Mouse (Mus musculus): ENCODE measurements at regions not wholly inside any gene's neighbourhood (a gene's known extent, or its start where the extent isn't known, plus 50 kb on each side); places are given as distances from the start of the nearest gene placed in this dataset.

DNA sequence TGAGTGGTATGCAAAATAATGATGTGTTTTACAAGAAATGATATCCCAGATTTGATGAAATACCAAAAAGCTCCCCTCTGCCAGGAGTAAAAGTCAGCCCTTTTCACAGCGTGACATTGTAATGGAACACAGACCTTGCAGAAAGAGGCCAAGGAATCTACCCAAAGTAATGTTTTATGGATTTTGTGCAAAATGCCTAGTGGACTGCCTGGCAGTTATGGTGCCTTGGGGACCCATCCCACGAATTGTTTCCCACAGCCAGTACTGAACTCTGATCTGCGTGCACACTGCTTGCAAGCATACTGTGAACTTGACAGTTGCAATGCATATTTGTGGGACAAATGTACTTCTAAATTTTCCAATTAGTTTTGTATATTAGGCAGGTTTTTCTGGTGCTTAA lies 251.3 kb upstream of the Marcks start:
- no peak for TF ChIP-seq CTCF (IDR thresholded peaks at IDR 0.05; ENCODE audit: low read depth, low read length)
- TF ChIP-seq EP300 (IDR thresholded peaks at IDR 0.05; ENCODE audit: insufficient read depth, low read depth, low read length) = no peak
- TF ChIP-seq POLR2A (IDR thresholded peaks at IDR 0.05; ENCODE audit: insufficient read depth, low read length) = no peak
- Histone ChIP-seq H3K9ac (ENCODE audit: low read depth, poor library complexity, severe bottlenecking) (no peak overlapping the region), H3K9me3 (replicated peaks; ENCODE audit: control insufficient read depth, insufficient read depth, low read length, poor library complexity, severe bottlenecking) (no peaks in the 10 kb centered on the region), H3K36me3 (ENCODE audit: control insufficient read depth, insufficient read depth, low read length, poor library complexity, severe bottlenecking) (no peaks in the 10 kb centered on the region), H3K27ac (ENCODE audit: insufficient read depth, low read length) (no peak overlapping the region), H3K27me3 (ENCODE audit: control insufficient read depth, insufficient read depth, low read length, poor library complexity, severe bottlenecking) (no peaks in the 10 kb centered on the region), H3K4me1 (ENCODE audit: control insufficient read depth, insufficient read depth, low read length) (no peaks in the 10 kb centered on the region), H3K4me3 (ENCODE audit: low read depth, low read length) (no peak overlapping the region)

DNA sequence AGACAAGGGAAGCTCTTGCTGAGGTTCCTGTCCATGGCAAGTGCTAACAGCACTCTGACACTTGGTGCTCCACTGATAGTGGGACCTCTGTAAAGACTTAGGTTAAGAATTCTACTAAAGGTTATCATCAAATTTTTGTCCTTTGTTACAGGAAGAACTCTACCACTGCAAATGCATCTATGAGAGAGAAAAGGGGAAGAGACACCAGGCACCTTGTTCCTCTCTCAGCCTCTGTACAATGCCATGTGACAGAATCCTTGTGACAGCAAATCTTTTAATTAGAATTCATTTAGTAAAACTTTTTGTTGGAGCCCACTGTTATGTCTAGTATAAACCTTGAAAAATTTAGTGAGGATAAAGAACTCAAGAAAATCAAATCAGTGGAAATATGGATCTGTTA lies 247.5 kb upstream of the Marcks start:
- Histone ChIP-seq H3K27ac (ENCODE audit: insufficient read depth, low read length) (no peak overlapping the region), H3K27me3 (ENCODE audit: control insufficient read depth, insufficient read depth, low read length, poor library complexity, severe bottlenecking) (no peaks in the 10 kb centered on the region), H3K36me3 (ENCODE audit: control insufficient read depth, insufficient read depth, low read length, poor library complexity, severe bottlenecking) (no peaks in the 10 kb centered on the region), H3K4me1 (ENCODE audit: control insufficient read depth, insufficient read depth, low read length) (no peaks in the 10 kb centered on the region), H3K9me3 (replicated peaks; ENCODE audit: control insufficient read depth, insufficient read depth, low read length, poor library complexity, severe bottlenecking) (no peaks in the 10 kb centered on the region), H3K4me3 (ENCODE audit: low read depth, low read length) (no peak overlapping the region), H3K9ac (ENCODE audit: low read depth, poor library complexity, severe bottlenecking) (no peak overlapping the region)
- TF ChIP-seq CTCF (IDR thresholded peaks at IDR 0.05; ENCODE audit: low read depth, low read length) (no peak), POLR2A (IDR thresholded peaks at IDR 0.05; ENCODE audit: insufficient read depth, low read length) (no peak), EP300 (IDR thresholded peaks at IDR 0.05; ENCODE audit: insufficient read depth, low read depth, low read length) (no peak)

DNA sequence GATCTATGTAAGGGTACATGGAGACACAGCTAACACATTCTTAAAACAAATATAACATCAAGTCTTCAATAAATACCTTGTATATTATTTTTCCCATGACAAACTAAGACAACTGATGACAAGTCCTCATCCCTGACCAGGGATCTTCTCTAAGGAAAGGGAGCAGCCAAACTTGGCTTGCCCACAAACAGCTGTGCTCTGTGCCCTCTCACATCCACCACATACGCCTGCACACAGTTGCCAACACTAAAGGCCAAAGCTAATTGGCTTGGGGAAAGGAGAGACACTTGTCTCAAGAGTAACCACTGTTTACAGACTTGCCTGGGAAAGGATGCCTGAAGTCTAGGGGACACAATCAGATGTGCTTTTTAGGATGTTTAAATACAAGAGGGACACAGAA lies 241.3 kb upstream of the Marcks start:
- no peak overlapping the region for H3K27ac ChIP-seq (ENCODE audit: insufficient read depth, low read length)
- TF ChIP-seq CTCF (IDR thresholded peaks at IDR 0.05; ENCODE audit: low read depth, low read length) = no peak
- TF ChIP-seq POLR2A (IDR thresholded peaks at IDR 0.05; ENCODE audit: insufficient read depth, low read length) = no peak
- no peak for TF ChIP-seq EP300 (IDR thresholded peaks at IDR 0.05; ENCODE audit: insufficient read depth, low read depth, low read length)

DNA sequence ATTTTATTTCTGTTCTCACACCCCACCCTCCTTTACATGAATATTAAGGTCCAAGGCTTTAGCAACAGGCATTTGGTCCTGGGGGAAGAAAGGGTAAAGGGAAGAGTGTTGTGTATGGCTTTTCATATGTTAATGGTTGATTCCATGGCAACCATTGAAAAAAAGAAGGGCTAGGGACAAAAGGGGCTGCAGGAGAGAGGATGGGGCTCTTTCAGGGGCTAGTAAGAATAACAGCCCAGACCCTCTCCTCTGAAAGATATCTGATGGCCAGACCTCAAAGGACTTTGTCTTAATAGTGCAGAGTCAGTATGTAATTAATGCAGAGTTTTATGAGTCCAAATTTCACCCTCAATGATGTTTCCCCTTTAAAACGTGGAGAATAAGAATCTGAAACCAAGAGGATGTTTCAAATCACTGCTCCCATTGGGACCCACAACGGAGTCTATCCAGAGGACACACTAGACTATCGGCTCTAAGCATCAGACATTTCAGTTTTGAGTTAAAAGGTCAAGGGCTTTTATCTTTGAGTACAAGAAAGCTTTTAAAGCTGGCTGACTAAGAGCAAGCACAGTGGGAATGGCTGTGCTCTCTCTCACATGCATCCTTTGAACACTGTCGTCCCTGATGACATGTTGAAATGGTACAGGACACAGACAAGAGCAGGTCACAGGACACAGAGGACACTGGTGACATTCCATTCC lies 239.4 kb upstream of the Marcks start:
- no peak overlapping the region for H3K4me3 ChIP-seq (ENCODE audit: low read depth, low read length)
- no peaks in the 10 kb centered on the region for H3K4me1 ChIP-seq (ENCODE audit: control insufficient read depth, insufficient read depth, low read length)
- H3K9ac ChIP-seq (ENCODE audit: low read depth, poor library complexity, severe bottlenecking) = no peak overlapping the region
- H3K27me3 ChIP-seq (ENCODE audit: control insufficient read depth, insufficient read depth, low read length, poor library complexity, severe bottlenecking) = no peaks in the 10 kb centered on the region
- no peaks in the 10 kb centered on the region for H3K9me3 ChIP-seq (replicated peaks; ENCODE audit: control insufficient read depth, insufficient read depth, low read length, poor library complexity, severe bottlenecking)
- TF ChIP-seq CTCF (IDR thresholded peaks at IDR 0.05; ENCODE audit: low read depth, low read length) (no peak), POLR2A (IDR thresholded peaks at IDR 0.05; ENCODE audit: insufficient read depth, low read length) (no peak), EP300 (IDR thresholded peaks at IDR 0.05; ENCODE audit: insufficient read depth, low read depth, low read length) (no peak)
- no peaks in the 10 kb centered on the region for H3K36me3 ChIP-seq (ENCODE audit: control insufficient read depth, insufficient read depth, low read length, poor library complexity, severe bottlenecking)
- peak overlapping the region; percentile 11; the same call in 1 of the 2 replicates for H3K27ac ChIP-seq (ENCODE audit: insufficient read depth, low read length)

More for the DNA sequence above, 241.3 kb upstream of the Marcks start:
- no peaks in the 10 kb centered on the region for H3K4me1 ChIP-seq (ENCODE audit: control insufficient read depth, insufficient read depth, low read length)
- H3K4me3 ChIP-seq (ENCODE audit: low read depth, low read length) = no peak overlapping the region
- no peaks in the 10 kb centered on the region for H3K27me3 ChIP-seq (ENCODE audit: control insufficient read depth, insufficient read depth, low read length, poor library complexity, severe bottlenecking)
- H3K9me3 ChIP-seq (replicated peaks; ENCODE audit: control insufficient read depth, insufficient read depth, low read length, poor library complexity, severe bottlenecking) = no peaks in the 10 kb centered on the region
- no peaks in the 10 kb centered on the region for H3K36me3 ChIP-seq (ENCODE audit: control insufficient read depth, insufficient read depth, low read length, poor library complexity, severe bottlenecking)
- no peak overlapping the region for H3K9ac ChIP-seq (ENCODE audit: low read depth, poor library complexity, severe bottlenecking)

DNA sequence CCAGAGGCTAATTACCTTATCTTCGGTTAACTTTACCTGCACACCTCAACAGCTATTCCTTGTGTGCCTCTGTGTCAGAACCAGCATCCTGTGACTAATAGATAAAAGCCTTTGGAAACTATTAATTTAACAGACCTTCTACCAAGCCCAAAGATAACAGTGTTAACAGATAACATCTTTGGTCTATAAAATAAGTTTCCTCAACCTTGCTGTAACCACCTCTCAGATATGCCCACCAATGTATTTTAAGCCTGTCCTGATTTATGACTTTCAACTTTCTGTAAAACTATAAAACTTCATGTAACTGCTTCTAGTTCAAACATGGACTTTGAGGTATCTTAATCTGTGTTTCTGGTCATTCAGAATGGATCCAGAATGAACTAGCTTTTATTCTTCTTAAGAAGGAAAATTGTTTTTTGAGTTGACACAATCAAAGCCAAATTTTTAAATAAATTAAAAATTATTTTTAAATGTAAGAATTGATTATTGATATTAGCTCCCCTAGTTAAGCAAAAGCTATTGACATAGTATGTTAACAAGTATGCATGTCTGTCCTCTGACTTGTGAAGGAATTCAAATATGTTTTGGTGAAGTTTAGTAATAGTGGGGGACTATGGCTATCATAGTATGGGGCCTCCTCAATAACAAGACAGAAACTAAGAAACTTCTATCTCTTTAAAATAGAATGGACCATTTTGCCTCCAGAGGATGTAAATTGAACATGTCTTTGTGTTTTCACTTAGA lies 238.7 kb upstream of the Marcks start:
- Histone ChIP-seq H3K9me3 (replicated peaks; ENCODE audit: control insufficient read depth, insufficient read depth, low read length, poor library complexity, severe bottlenecking) (no peaks in the 10 kb centered on the region), H3K4me1 (ENCODE audit: control insufficient read depth, insufficient read depth, low read length) (no peaks in the 10 kb centered on the region), H3K27ac (ENCODE audit: insufficient read depth, low read length) (no peak overlapping the region), H3K4me3 (ENCODE audit: low read depth, low read length) (no peak overlapping the region), H3K36me3 (ENCODE audit: control insufficient read depth, insufficient read depth, low read length, poor library complexity, severe bottlenecking) (no peaks in the 10 kb centered on the region), H3K27me3 (ENCODE audit: control insufficient read depth, insufficient read depth, low read length, poor library complexity, severe bottlenecking) (no peaks in the 10 kb centered on the region), H3K9ac (ENCODE audit: low read depth, poor library complexity, severe bottlenecking) (no peak overlapping the region)
- no peak for TF ChIP-seq POLR2A (IDR thresholded peaks at IDR 0.05; ENCODE audit: insufficient read depth, low read length)

DNA sequence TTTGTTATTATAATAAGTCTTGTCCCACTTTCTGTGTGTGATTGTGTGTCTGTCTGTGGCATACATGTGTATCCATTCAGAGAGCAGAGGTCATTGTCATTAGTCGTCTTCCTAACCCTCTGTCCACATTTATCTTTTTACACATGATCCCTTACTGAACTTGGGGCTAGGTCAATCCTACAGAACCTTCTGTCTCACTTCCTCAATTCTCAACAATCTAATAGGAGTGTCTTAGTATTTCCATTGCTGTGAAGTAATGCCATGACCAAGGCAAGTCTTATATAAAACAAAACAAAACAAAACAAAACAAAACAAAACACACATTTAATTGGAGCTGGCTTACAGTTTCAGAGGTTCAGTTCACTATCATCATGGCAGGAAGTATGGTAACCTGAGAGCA lies 237.5 kb upstream of the Marcks start:
- Histone ChIP-seq H3K9ac (ENCODE audit: low read depth, poor library complexity, severe bottlenecking) (no peak overlapping the region), H3K27me3 (ENCODE audit: control insufficient read depth, insufficient read depth, low read length, poor library complexity, severe bottlenecking) (no peaks in the 10 kb centered on the region), H3K4me1 (ENCODE audit: control insufficient read depth, insufficient read depth, low read length) (no peaks in the 10 kb centered on the region), H3K4me3 (ENCODE audit: low read depth, low read length) (no peak overlapping the region), H3K36me3 (ENCODE audit: control insufficient read depth, insufficient read depth, low read length, poor library complexity, severe bottlenecking) (no peaks in the 10 kb centered on the region), H3K9me3 (replicated peaks; ENCODE audit: control insufficient read depth, insufficient read depth, low read length, poor library complexity, severe bottlenecking) (no peaks in the 10 kb centered on the region), H3K27ac (ENCODE audit: insufficient read depth, low read length) (no peak overlapping the region)
- TF ChIP-seq EP300 (IDR thresholded peaks at IDR 0.05; ENCODE audit: insufficient read depth, low read depth, low read length) (no peak), CTCF (IDR thresholded peaks at IDR 0.05; ENCODE audit: low read depth, low read length) (no peak), POLR2A (IDR thresholded peaks at IDR 0.05; ENCODE audit: insufficient read depth, low read length) (no peak)

All from ES-Bruce4 (cell line).